Mouse (Mus musculus): ENCODE measurements around the gene Spef1. TPM values are rescaled to one million over a fixed set of nuclear protein-coding genes. Genes with fewer than 3 reads are reported as not detected.

Gene Spef1
- polyA plus RNA-seq, 1 experiment from 2014 or later: 2.4 TPM

GRCm38 (mm10) chr2:131188311-131188710 lies 1.2 kb upstream of the Spef1 start:
- Histone ChIP-seq H3K36me3 (ENCODE audit: control insufficient read depth, insufficient read depth, low read length) (peaks cover 37% of the 10 kb centered on the region), H3K4me3 (ENCODE audit: control insufficient read depth in 1 of 2, insufficient read depth in 1 of 2, low read depth in 1 of 2, low read length in 2 of 2) (no peak overlapping the region), H3K9me3 (ENCODE audit: control insufficient read depth, low read length) (no peaks in the 10 kb centered on the region), H3K4me2 (ENCODE audit: low read length) (no peak overlapping the region), H3K27ac (replicated peaks in 1 of 2; ENCODE audit: control insufficient read depth in 1 of 2, insufficient read depth in 1 of 2, low read depth in 2 of 2, low read length in 2 of 2) (no peak overlapping the region), H3K27me3 (ENCODE audit: control insufficient read depth, insufficient read depth, low read length) (no peaks in the 10 kb centered on the region), H3K4me1 (ENCODE audit: control insufficient read depth in 2 of 2, insufficient read depth in 2 of 2, low read length in 2 of 2) (peaks cover 13 to 20% of the 10 kb centered on the region in 2 experiments), H3K9ac (ENCODE audit: low read length) (no peak overlapping the region)
- ATAC-seq (ENCODE audit: insufficient number of reproducible peaks, insufficient read depth, low FRiP score, low read depth): no peak
- 91% methylated on average over 5 of the region's 5 CpGs for WGBS

- no peak for ATAC-seq (ENCODE audit: insufficient number of reproducible peaks, insufficient read depth, low FRiP score, low read depth)
- Histone ChIP-seq H3K9me3 (ENCODE audit: control insufficient read depth, low read length) (no peaks in the 10 kb centered on the region), H3K4me1 (ENCODE audit: control insufficient read depth in 2 of 2, insufficient read depth in 2 of 2, low read length in 2 of 2) (peaks cover 13 to 20% of the 10 kb centered on the region in 2 experiments), H3K27ac (replicated peaks in 1 of 2; ENCODE audit: control insufficient read depth in 1 of 2, insufficient read depth in 1 of 2, low read depth in 2 of 2, low read length in 2 of 2) (peak overlapping the region; percentile 78 to 93; a peak in 2 of 4 replicates), H3K4me2 (ENCODE audit: low read length) (peak overlapping the region; percentile 74), H3K27me3 (ENCODE audit: control insufficient read depth, insufficient read depth, low read length) (no peaks in the 10 kb centered on the region), H3K9ac (ENCODE audit: low read length) (peak overlapping the region; percentile 77), H3K4me3 (ENCODE audit: control insufficient read depth in 1 of 2, insufficient read depth in 1 of 2, low read depth in 1 of 2, low read length in 2 of 2) (peak overlapping the region; percentile 57 to 81), H3K36me3 (ENCODE audit: control insufficient read depth, insufficient read depth, low read length) (peaks cover 29% of the 10 kb centered on the region)
- WGBS: 38% methylated on average over 3 of the region's 3 CpGs
Measured at GRCm38 (mm10) chr2:131187602-131187922, 480 bp upstream of the Spef1 start.

- H3K9me3 ChIP-seq (ENCODE audit: control insufficient read depth, low read length): no peaks in the 10 kb centered on the region
- H3K9ac ChIP-seq (ENCODE audit: low read length): peak overlapping the region; percentile 77
- no peaks in the 10 kb centered on the region for H3K27me3 ChIP-seq (ENCODE audit: control insufficient read depth, insufficient read depth, low read length)
- H3K4me2 ChIP-seq (ENCODE audit: low read length): peak overlapping the region; percentile 74
- H3K4me3 ChIP-seq (ENCODE audit: control insufficient read depth in 1 of 2, insufficient read depth in 1 of 2, low read depth in 1 of 2, low read length in 2 of 2): peak overlapping the region; percentile 57 to 81
- H3K4me1 ChIP-seq (ENCODE audit: control insufficient read depth in 2 of 2, insufficient read depth in 2 of 2, low read length in 2 of 2): peaks cover 13 to 20% of the 10 kb centered on the region in 2 experiments
- 0% methylated on average over 14 of the region's 14 CpGs for WGBS
- peak; percentile 76 for ATAC-seq (ENCODE audit: insufficient number of reproducible peaks, insufficient read depth, low FRiP score, low read depth)
- peak overlapping the region; percentile 76 to 93 for H3K27ac ChIP-seq (replicated peaks in 1 of 2; ENCODE audit: control insufficient read depth in 1 of 2, insufficient read depth in 1 of 2, low read depth in 2 of 2, low read length in 2 of 2)
- peaks cover 19% of the 10 kb centered on the region for H3K36me3 ChIP-seq (ENCODE audit: control insufficient read depth, insufficient read depth, low read length)
Measured at GRCm38 (mm10) chr2:131186343-131186742, 739 bp downstream of the Spef1 start.

- Histone ChIP-seq H3K9ac (ENCODE audit: low read length) (peak within 1 kb of the TSS; percentile 94), H3K9me3 (ENCODE audit: control insufficient read depth, low read length) (no peaks in the 10 kb centered on the region), H3K36me3 (ENCODE audit: control insufficient read depth, insufficient read depth, low read length) (peaks cover 24% of the 10 kb centered on the region; the same call in 1 of the 2 replicates), H3K4me3 (ENCODE audit: control insufficient read depth in 1 of 2, insufficient read depth in 1 of 2, low read depth in 1 of 2, low read length in 2 of 2) (peak within 1 kb of the TSS; percentile 66 to 75), H3K27me3 (ENCODE audit: control insufficient read depth, insufficient read depth, low read length) (no peaks in the 10 kb centered on the region), H3K27ac (replicated peaks in 1 of 2; ENCODE audit: control insufficient read depth in 1 of 2, insufficient read depth in 1 of 2, low read depth in 2 of 2, low read length in 2 of 2) (peak within 1 kb of the TSS; percentile 50 to 93), H3K4me1 (ENCODE audit: control insufficient read depth in 2 of 2, insufficient read depth in 2 of 2, low read length in 2 of 2) (peaks cover 26 to 29% of the 10 kb centered on the region in 2 experiments), H3K4me2 (ENCODE audit: low read length) (peak within 1 kb of the TSS; percentile 95)
- 3% methylated on average over 39 of the region's 57 CpGs for WGBS
- peak; percentile 79 for ATAC-seq (ENCODE audit: insufficient number of reproducible peaks, insufficient read depth, low FRiP score, low read depth)
Measured at GRCm38 (mm10) chr2:131179990-131180587, 7.0 kb downstream of the Spef1 start, which contains the start of gene Cenpb. Cenpb (minus strand) TSS chr2:131180067.

- peak overlapping the region; percentile 94 for H3K9ac ChIP-seq (ENCODE audit: low read length)
- H3K4me1 ChIP-seq (ENCODE audit: control insufficient read depth in 2 of 2, insufficient read depth in 2 of 2, low read length in 2 of 2): peaks cover 26 to 29% of the 10 kb centered on the region in 2 experiments
- under 1% methylated on average over 66 of the region's 67 CpGs for WGBS
- peak overlapping the region; percentile 50 to 93 for H3K27ac ChIP-seq (replicated peaks in 1 of 2; ENCODE audit: control insufficient read depth in 1 of 2, insufficient read depth in 1 of 2, low read depth in 2 of 2, low read length in 2 of 2)
- H3K4me2 ChIP-seq (ENCODE audit: low read length): peak overlapping the region; percentile 95
- peak; percentile 49 for ATAC-seq (ENCODE audit: insufficient number of reproducible peaks, insufficient read depth, low FRiP score, low read depth)
- peak overlapping the region; percentile 66 to 75 for H3K4me3 ChIP-seq (ENCODE audit: control insufficient read depth in 1 of 2, insufficient read depth in 1 of 2, low read depth in 1 of 2, low read length in 2 of 2)
- H3K27me3 ChIP-seq (ENCODE audit: control insufficient read depth, insufficient read depth, low read length): no peaks in the 10 kb centered on the region
- no peaks in the 10 kb centered on the region for H3K9me3 ChIP-seq (ENCODE audit: control insufficient read depth, low read length)
- H3K36me3 ChIP-seq (ENCODE audit: control insufficient read depth, insufficient read depth, low read length): peaks cover 24% of the 10 kb centered on the region; the same call in 1 of the 2 replicates
Measured at GRCm38 (mm10) chr2:131179246-131179886, 7.7 kb downstream of the Spef1 start.

- peak overlapping the region; percentile 95 for H3K4me2 ChIP-seq (ENCODE audit: low read length)
- H3K27ac ChIP-seq (replicated peaks in 1 of 2; ENCODE audit: control insufficient read depth in 1 of 2, insufficient read depth in 1 of 2, low read depth in 2 of 2, low read length in 2 of 2): peak overlapping the region in 1 of 2 experiments; percentile 93; a peak in 1 of 4 replicates
- peak overlapping the region; percentile 94 for H3K9ac ChIP-seq (ENCODE audit: low read length)
- no peak for ATAC-seq (ENCODE audit: insufficient number of reproducible peaks, insufficient read depth, low FRiP score, low read depth)
- H3K9me3 ChIP-seq (ENCODE audit: control insufficient read depth, low read length): no peaks in the 10 kb centered on the region
- WGBS: 37% methylated on average over 26 of the region's 26 CpGs
- 0 out of 2 replicates have a peak, but pooled peaks cover under 1% of the 10 kb centered on the region for H3K27me3 ChIP-seq (ENCODE audit: control insufficient read depth, insufficient read depth, low read length)
- peaks cover 24% of the 10 kb centered on the region; the same call in 1 of the 2 replicates for H3K36me3 ChIP-seq (ENCODE audit: control insufficient read depth, insufficient read depth, low read length)
- peak overlapping the region; percentile 66 to 75 for H3K4me3 ChIP-seq (ENCODE audit: control insufficient read depth in 1 of 2, insufficient read depth in 1 of 2, low read depth in 1 of 2, low read length in 2 of 2)
- peaks cover 26 to 29% of the 10 kb centered on the region in 2 experiments for H3K4me1 ChIP-seq (ENCODE audit: control insufficient read depth in 2 of 2, insufficient read depth in 2 of 2, low read length in 2 of 2)
Measured at GRCm38 (mm10) chr2:131178828-131179245, 8.2 kb downstream of the Spef1 start.

GRCm38 (mm10) chr2:131177932-131178331 lies 9.2 kb downstream of the Spef1 start:
- peaks cover 26 to 29% of the 10 kb centered on the region in 2 experiments for H3K4me1 ChIP-seq (ENCODE audit: control insufficient read depth in 2 of 2, insufficient read depth in 2 of 2, low read length in 2 of 2)
- 85% methylated on average over 9 of the region's 9 CpGs for WGBS
- peaks cover 9% of the 10 kb centered on the region for H3K27me3 ChIP-seq (ENCODE audit: control insufficient read depth, insufficient read depth, low read length)
- no peaks in the 10 kb centered on the region for H3K9me3 ChIP-seq (ENCODE audit: control insufficient read depth, low read length)
- peak overlapping the region; percentile 95 for H3K4me2 ChIP-seq (ENCODE audit: low read length)
- H3K9ac ChIP-seq (ENCODE audit: low read length): peak overlapping the region; percentile 94
- no peak for ATAC-seq (ENCODE audit: insufficient number of reproducible peaks, insufficient read depth, low FRiP score, low read depth)
- H3K4me3 ChIP-seq (ENCODE audit: control insufficient read depth in 1 of 2, insufficient read depth in 1 of 2, low read depth in 1 of 2, low read length in 2 of 2): peak overlapping the region in 1 of 2 experiments; percentile 66; a peak in 1 of 4 replicates
- H3K27ac ChIP-seq (replicated peaks in 1 of 2; ENCODE audit: control insufficient read depth in 1 of 2, insufficient read depth in 1 of 2, low read depth in 2 of 2, low read length in 2 of 2): no peak overlapping the region
- peaks cover 24% of the 10 kb centered on the region; the same call in 1 of the 2 replicates for H3K36me3 ChIP-seq (ENCODE audit: control insufficient read depth, insufficient read depth, low read length)
